Mouse (Mus musculus): ENCODE data around the gene Axin1. TPM values are rescaled to one million over a fixed set of nuclear protein-coding genes. Genes with fewer than 3 reads are reported as not detected.
A peak's percentile ranks its signal among the peaks of the same experiment; 100 is the strongest.

Axin1 gene
- polyA plus RNA-seq, 1 experiment from 2014 or later: 9.3 TPM

DNA sequence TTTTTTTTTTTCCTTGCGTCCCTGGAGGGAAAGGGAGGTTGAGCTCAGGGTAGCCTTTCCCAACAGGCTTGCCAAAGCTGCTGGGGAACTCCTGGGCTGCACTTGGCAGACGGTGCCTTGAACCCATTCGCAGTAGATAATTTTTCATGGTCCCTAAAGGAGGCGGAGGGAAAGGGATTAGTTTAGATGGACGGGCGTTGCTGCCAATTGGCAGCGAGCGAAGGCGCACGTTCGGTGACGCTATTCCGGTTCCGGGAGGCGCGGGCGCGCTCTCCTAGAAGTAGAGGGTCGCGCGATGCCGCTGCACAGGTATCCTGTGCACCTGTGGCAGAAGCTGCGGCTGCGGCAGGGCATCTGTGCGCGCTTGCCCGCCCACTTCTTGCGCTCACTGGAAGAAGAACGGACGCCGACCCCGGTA, 15.2 kb upstream of the Axin1 start, which contains the start of gene Mrpl28:
TSS of gene Mrpl28 (plus strand) at position 234 of the 418 bp plus-strand sequence.
- Histone ChIP-seq H3K4me3 (peak within 1 kb of the TSS; percentile 96), H3K4me1 (peaks cover 26% of the 10 kb centered on the region), H3K27me3 (peaks cover 13% of the 10 kb centered on the region), H3K36me3 (peaks cover 32% of the 10 kb centered on the region), H3K4me2 (peak within 1 kb of the TSS; percentile 79), H3K9ac (peak within 1 kb of the TSS; percentile 80), H3K9me3 (no peaks in the 10 kb centered on the region), H3K27ac (peak within 1 kb of the TSS; percentile 47)
- under 1% methylated on average over 32 of the region's 32 CpGs for WGBS
- peak; percentile 84 for ATAC-seq (ENCODE audit: insufficient number of reproducible peaks, low FRiP score, low TSS enrichment, low read depth)

DNA sequence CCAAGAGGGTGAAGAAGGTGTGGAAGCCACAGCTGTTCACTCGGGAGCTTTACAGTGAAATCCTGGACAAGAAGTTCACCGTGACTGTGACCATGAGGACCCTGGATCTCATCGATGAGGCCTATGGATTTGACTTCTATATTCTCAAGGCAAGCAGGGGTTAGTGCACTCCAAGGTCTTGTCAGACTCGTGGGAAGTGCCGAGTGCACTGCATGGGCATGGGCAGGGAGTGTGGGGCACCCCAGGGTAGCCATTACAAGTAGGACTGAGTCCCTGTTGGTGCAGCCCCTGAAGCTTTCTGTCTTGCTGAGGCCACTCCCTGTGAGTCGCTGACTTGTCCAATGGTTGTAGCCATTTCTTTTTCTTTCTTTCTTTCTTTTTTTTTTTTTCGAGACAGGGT, 13.9 kb upstream of the Axin1 start:
- Histone ChIP-seq H3K4me2 (peak overlapping the region; percentile 79), H3K9me3 (no peaks in the 10 kb centered on the region), H3K27ac (no peak overlapping the region), H3K36me3 (peaks cover 45% of the 10 kb centered on the region), H3K4me3 (peak overlapping the region; percentile 96), H3K9ac (peak overlapping the region; percentile 80; the same call in 1 of the 2 replicates), H3K27me3 (peaks cover under 1% of the 10 kb centered on the region; the same call in 1 of the 2 replicates), H3K4me1 (peaks cover 26% of the 10 kb centered on the region)
- 83% methylated on average over 7 of the region's 7 CpGs for WGBS
- no peak for ATAC-seq (ENCODE audit: insufficient number of reproducible peaks, low FRiP score, low TSS enrichment, low read depth)

DNA sequence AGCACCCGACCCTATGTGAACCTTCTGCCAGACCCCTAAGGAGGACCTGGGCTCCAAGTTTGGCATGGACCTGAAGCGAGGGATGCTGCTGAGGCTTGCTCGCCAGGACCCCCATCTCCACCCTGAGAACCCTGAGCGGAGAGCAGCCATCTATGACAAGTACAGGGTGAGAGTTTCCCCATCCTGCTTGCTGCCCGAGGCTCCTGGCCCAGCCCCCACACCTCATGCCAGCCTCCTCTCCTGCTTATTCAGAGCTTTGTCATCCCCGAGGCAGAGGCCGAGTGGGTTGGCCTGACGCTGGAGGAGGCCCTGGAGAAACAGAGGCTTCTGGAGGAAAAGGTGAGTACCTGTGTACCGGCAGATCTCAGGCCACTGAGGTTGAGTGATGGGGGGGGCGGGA, 13.3 kb upstream of the Axin1 start:
- H3K27ac ChIP-seq: no peak overlapping the region
- 88% methylated on average over 10 of the region's 10 CpGs for WGBS

DNA sequence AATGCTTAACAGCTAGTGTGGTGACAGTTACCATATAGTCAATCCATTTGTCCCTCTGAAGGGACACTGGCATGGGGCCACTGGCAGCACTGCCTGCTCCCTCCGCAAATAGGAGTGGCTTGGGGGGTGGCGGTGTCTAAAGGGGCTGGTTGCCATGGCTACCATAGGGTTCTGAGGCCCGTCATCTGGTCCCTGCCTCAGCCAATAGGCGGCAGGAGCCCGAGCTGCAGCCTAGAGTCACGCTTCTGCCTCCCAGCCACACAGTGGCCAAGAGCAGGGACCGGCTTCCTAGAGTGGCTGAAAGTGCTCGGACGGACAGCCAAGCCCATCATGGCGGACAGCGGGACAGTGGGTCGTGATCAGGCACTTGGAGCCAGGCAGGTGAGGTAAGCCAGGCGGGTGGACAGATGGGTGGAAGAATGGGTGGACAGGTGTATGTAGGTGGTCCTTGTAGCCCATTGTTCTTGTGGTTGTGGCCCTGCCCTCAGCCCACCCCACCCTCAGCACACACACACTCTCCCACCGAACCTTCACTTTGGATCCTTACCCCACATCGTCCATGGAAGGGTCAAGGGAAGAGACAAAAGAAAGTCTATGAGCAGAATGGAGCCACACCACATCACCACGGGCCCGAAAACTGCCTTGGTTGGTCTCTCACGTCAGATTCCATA, 7.3 kb upstream of the Axin1 start:
- Histone ChIP-seq H3K4me2 (no peak overlapping the region), H3K9ac (no peak overlapping the region), H3K4me1 (no peaks in the 10 kb centered on the region), H3K4me3 (no peak overlapping the region), H3K27me3 (no peaks in the 10 kb centered on the region), H3K36me3 (peaks cover 57% of the 10 kb centered on the region), H3K27ac (no peak overlapping the region), H3K9me3 (no peaks in the 10 kb centered on the region)
- 89% methylated on average over 18 of the region's 18 CpGs for WGBS
- ATAC-seq (ENCODE audit: insufficient number of reproducible peaks, low FRiP score, low TSS enrichment, low read depth): no peak

More for the DNA sequence above, 13.3 kb upstream of the Axin1 start:
- H3K4me1 ChIP-seq: peaks cover 22% of the 10 kb centered on the region
- no peak overlapping the region for H3K9ac ChIP-seq
- no peaks in the 10 kb centered on the region for H3K9me3 ChIP-seq
- no peak for ATAC-seq (ENCODE audit: insufficient number of reproducible peaks, low FRiP score, low TSS enrichment, low read depth)
- peaks cover 51% of the 10 kb centered on the region for H3K36me3 ChIP-seq
- no peak overlapping the region for H3K4me3 ChIP-seq
- no peak overlapping the region for H3K4me2 ChIP-seq
- H3K27me3 ChIP-seq: no peaks in the 10 kb centered on the region

DNA sequence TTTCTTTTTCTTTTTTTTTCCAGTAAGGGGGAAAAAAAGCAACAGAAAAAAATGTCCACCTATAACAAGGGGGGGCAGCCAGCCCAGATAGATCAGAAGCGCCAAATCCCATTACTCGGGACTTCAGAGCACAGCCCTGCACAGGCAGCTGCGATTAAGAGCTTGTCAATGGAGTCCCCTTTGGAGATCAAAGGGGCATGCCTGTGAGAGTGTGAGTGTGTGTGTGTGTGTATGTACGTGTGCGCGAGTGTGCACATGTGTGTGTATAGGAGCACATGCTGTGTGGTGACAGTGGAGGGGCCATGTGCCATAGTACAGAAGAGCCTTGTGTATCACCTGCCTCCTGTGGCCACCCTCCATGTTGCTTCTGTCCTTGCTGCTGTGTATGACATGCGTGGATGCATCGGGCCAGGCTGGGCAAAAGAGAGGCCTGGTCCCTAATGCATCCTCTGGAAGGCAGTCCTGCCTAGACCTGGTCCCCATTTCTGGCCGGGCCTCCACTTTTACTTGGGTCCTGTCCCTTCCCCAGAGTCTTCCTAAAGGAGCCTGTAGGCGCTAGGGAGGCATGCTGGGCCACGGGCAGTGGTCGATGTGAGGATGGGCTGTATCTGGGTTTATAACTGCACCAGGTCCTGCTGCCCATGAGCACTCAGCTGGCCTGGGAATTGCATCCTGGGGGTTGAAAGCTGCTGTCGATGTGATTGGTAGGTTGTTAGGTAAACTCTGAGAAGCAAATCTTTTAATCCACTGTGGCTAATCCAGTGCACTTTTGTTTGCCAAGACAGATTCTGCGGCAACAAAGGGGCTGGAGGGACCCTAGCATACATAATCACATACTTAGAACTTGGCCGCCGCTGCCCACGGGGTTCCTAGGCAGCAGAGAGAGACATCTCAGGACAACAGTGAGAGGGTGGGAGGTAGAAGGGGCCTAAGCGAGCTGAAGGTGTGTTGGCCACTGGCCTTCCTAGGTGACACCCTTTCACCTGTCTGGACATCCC, 6.3 kb upstream of the Axin1 start:
- H3K36me3 ChIP-seq: peaks cover 48% of the 10 kb centered on the region
- 0 out of 2 replicates have a peak, but pooled peaks have one; percentile 10 for ATAC-seq (ENCODE audit: insufficient number of reproducible peaks, low FRiP score, low TSS enrichment, low read depth)

DNA sequence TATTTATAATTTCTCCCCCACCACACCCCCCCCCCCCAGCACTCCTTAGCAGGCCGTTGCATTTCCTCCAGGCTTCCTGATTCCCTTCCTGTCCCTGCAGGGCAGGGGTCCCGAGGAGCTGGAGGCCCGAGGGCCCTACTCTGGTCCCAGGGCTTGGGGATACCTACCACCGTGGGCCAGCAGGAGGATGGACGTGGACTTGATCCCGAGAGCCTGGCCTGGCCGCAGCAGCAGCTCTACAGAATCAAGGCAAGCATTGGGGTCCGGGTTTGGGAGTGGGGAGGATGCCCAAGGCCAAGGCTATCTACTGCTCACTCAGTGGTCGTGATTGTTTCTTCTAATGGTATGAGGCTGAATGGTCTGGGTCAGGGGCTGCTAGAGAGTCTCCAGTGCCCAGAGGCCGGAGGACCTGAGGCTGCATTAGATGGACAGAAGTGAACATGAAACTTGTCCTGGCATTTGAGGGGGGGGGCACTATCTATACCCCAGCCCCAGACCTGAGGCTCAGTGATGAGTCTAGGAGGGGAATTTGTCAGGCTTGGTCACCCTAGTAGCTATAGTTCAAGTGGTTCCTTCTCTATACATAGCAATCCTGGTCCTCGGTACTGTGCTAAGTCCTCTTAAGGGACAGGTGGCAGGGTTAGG, 1.3 kb upstream of the Axin1 start:
- Histone ChIP-seq H3K4me3 (no peak overlapping the region), H3K27ac (0 out of 2 replicates have a peak overlapping the region, but pooled peaks have one; percentile 96)

More for the DNA sequence above, 6.3 kb upstream of the Axin1 start:
- Histone ChIP-seq H3K4me3 (no peak overlapping the region), H3K4me2 (no peak overlapping the region), H3K9ac (no peak overlapping the region), H3K27me3 (no peaks in the 10 kb centered on the region), H3K4me1 (no peaks in the 10 kb centered on the region), H3K9me3 (no peaks in the 10 kb centered on the region), H3K27ac (no peak overlapping the region)
- WGBS: 87% methylated on average over 18 of the region's 18 CpGs

DNA sequence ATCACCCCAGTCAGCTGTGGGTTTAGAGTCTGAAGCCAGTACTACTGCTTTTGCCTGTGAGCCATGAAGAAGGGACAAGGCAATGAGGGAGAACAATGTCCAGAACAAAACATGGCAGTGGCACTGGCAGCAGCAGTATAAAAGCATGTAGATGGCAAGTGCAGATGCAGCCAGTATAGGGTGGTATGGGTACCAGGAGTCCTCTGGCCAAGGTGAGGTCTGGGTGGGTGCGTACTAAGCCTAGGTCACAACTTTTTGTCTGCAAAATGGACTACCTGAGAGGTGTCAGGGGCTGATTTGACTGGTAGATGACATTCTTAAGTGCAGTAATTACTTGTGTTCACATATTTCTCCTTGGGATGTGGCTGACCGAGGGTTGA, 747 bp upstream of the Axin1 start:
- no peak for ATAC-seq (ENCODE audit: insufficient number of reproducible peaks, low FRiP score, low TSS enrichment, low read depth)
- Histone ChIP-seq H3K36me3 (peaks cover 2% of the 10 kb centered on the region), H3K4me1 (peaks cover 25% of the 10 kb centered on the region), H3K27ac (peak overlapping the region; percentile 96), H3K4me3 (peak overlapping the region; percentile 97), H3K4me2 (peak overlapping the region; percentile 66), H3K27me3 (no peaks in the 10 kb centered on the region), H3K9ac (no peak overlapping the region), H3K9me3 (no peaks in the 10 kb centered on the region)
- WGBS: 74% methylated on average over 2 of the region's 2 CpGs

More for the DNA sequence above, 1.3 kb upstream of the Axin1 start:
- H3K9ac ChIP-seq: no peak overlapping the region
- no peaks in the 10 kb centered on the region for H3K9me3 ChIP-seq
- H3K36me3 ChIP-seq: peaks cover 2% of the 10 kb centered on the region
- H3K27me3 ChIP-seq: no peaks in the 10 kb centered on the region
- WGBS: 89% methylated on average over 11 of the region's 11 CpGs
- H3K4me2 ChIP-seq: no peak overlapping the region
- peaks cover 25% of the 10 kb centered on the region for H3K4me1 ChIP-seq
- no peak for ATAC-seq (ENCODE audit: insufficient number of reproducible peaks, low FRiP score, low TSS enrichment, low read depth)

DNA sequence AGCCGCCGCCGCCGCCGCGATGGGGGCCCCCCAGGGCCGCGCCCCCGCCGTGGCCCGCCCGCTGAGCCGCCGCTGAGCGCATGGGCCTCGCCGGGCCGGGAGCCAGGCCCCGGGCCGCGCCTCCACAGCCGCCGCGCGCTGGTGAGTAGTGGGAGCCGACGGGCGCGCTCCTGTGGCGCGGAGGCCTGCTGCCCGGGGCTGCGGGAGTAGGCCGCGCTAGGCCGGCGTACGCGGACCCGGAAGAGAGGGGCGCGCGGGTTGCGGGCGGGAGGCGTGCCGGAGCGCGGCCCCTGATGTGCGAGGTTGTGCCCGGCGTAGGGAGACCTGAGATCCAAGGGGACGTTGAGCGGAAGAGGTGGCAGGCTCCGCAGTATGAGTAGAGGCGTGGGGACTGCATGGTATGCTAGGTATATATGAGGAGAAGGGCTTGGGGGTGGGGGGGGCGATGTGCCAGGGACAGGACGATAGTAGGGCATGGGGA, 453 bp downstream of the Axin1 start:
- peak overlapping the region; percentile 66 for H3K4me2 ChIP-seq
- H3K4me1 ChIP-seq: peaks cover 25% of the 10 kb centered on the region
- no peaks in the 10 kb centered on the region for H3K27me3 ChIP-seq
- peaks cover 13% of the 10 kb centered on the region for H3K36me3 ChIP-seq
- H3K9me3 ChIP-seq: no peaks in the 10 kb centered on the region
- peak overlapping the region; percentile 96 for H3K27ac ChIP-seq
- WGBS: under 1% methylated on average over 39 of the region's 58 CpGs
- H3K9ac ChIP-seq: peak overlapping the region; percentile 98
- peak overlapping the region; percentile 97 for H3K4me3 ChIP-seq
- peak; percentile 54; the same call in 1 of the 2 replicates for ATAC-seq (ENCODE audit: insufficient number of reproducible peaks, low FRiP score, low TSS enrichment, low read depth)

DNA sequence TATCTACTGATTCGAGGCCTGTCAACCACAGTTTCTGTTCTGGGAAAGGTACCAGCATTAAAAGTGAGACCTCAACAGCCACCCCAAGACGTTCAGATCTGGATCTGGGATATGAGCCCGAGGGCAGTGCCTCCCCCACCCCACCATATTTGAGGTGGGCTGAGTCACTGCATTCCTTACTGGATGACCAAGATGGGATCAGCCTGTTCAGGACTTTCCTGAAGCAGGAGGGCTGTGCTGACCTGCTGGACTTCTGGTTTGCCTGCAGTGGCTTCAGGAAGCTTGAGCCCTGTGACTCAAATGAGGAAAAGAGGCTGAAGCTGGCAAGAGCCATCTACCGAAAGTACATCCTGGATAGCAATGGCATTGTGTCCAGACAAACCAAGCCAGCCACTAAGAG, 4.3 kb downstream of the Axin1 start:
- peaks cover 32% of the 10 kb centered on the region for H3K36me3 ChIP-seq
- H3K27ac ChIP-seq: no peak overlapping the region
- no peak for ATAC-seq (ENCODE audit: insufficient number of reproducible peaks, low FRiP score, low TSS enrichment, low read depth)
- no peaks in the 10 kb centered on the region for H3K27me3 ChIP-seq
- no peaks in the 10 kb centered on the region for H3K9me3 ChIP-seq
- 72% methylated on average over 4 of the region's 4 CpGs for WGBS
- H3K4me3 ChIP-seq: no peak overlapping the region
- H3K4me1 ChIP-seq: peaks cover 23% of the 10 kb centered on the region
- H3K4me2 ChIP-seq: no peak overlapping the region
- no peak overlapping the region for H3K9ac ChIP-seq

DNA sequence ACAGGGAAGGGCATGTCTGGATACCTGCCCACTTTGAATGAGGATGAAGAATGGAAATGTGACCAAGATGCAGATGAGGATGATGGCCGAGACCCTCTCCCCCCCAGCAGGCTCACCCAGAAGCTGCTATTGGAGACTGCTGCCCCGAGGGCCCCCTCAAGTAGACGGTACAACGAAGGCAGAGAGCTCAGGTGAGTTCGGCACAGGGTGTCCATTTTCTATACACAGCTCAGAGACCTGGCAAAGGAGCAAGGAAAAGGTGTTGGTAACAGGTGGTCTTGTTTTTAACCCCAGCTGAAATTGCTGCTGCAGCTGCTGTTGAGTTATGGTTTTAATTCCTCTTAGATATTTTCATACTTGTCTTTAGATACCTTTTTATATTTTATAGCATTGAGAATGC, 4.9 kb downstream of the Axin1 start:
- Histone ChIP-seq H3K27me3 (no peaks in the 10 kb centered on the region), H3K4me1 (peaks cover 20% of the 10 kb centered on the region), H3K27ac (no peak overlapping the region), H3K4me3 (no peak overlapping the region), H3K4me2 (no peak overlapping the region), H3K36me3 (peaks cover 38% of the 10 kb centered on the region), H3K9ac (no peak overlapping the region), H3K9me3 (no peaks in the 10 kb centered on the region)
- WGBS: 90% methylated on average over 5 of the region's 5 CpGs
- no peak for ATAC-seq (ENCODE audit: insufficient number of reproducible peaks, low FRiP score, low TSS enrichment, low read depth)

DNA sequence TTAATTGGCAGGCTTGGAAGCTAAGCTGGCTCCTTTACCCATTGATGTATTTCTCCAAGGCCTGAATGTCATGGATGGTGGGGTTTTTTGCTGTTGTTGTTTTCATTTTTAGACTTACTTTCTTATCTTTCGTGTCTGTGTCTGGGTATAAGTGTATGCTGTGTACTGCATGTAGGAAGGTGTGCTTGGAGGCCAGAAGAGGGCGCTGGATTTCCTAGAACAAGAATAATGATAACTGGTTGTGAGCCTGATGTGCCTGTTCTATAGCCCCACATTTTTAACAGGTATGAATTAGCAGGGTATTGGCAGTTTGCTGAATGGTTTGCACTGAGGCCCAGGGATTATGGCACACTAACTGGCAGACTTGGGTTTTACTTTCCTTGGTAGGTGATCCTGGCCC, 10.6 kb downstream of the Axin1 start:
- H3K9me3 ChIP-seq: no peaks in the 10 kb centered on the region
- no peak overlapping the region for H3K27ac ChIP-seq
- WGBS: 80% methylated on average over 2 of the region's 2 CpGs
- no peak overlapping the region for H3K9ac ChIP-seq
- no peaks in the 10 kb centered on the region for H3K4me1 ChIP-seq
- H3K36me3 ChIP-seq: peaks cover 68% of the 10 kb centered on the region
- H3K4me3 ChIP-seq: no peak overlapping the region
- H3K27me3 ChIP-seq: no peaks in the 10 kb centered on the region
- ATAC-seq (ENCODE audit: insufficient number of reproducible peaks, low FRiP score, low TSS enrichment, low read depth): no peak
- H3K4me2 ChIP-seq: no peak overlapping the region

All from limb, embryonic 15.5 days (tissue).